Comparison of ENCODE assay signal across 9 mouse cellular contexts in genomic region chr8:24374503-24374902, GRCm38 (mm10).
DNase-seq lines count a peak whose midpoint lies in the region; ATAC-seq and TF ChIP-seq lines count a peak whose summit lies in the region.
"Had no signal": no experiment of that assay in that cellular context is flagged by ENCODE, and none has a peak within 500 bp of the region (broad histone marks: within the 10 kb centered on the region; RNA-seq: fewer than 3 reads in every experiment).

No protein-coding gene starts in this region.

- no peaks in the 10 kb centered on the region for H3K9me3 ChIP-seq in heart, postnatal 0 days (replicated peaks; ENCODE audit: control insufficient read depth, low read length)
- no peaks in the 10 kb centered on the region for H3K9me3 ChIP-seq in liver, embryonic 14.5 days (ENCODE audit: control insufficient read depth, low read length)
- no peaks in the 10 kb centered on the region for H3K9me3 ChIP-seq in liver, embryonic 11.5 days (ENCODE audit: control insufficient read depth, low read length)
- H3K9me3 ChIP-seq in ES-Bruce4 (replicated peaks; ENCODE audit: control insufficient read depth, insufficient read depth, low read length, poor library complexity, severe bottlenecking): peaks cover 10% of the 10 kb centered on the region; the same call in 1 of the 2 replicates
- H3K9me3 ChIP-seq in neural tube, embryonic 15.5 days (replicated peaks): no peaks in the 10 kb centered on the region
- H3K9me3 ChIP-seq: midbrain, embryonic 10.5 days had no signal

- no peak for TF ChIP-seq EP300 in heart, postnatal 0 days (IDR thresholded peaks at IDR 0.05; ENCODE audit: low read depth)
- no peak for TF ChIP-seq EP300 in liver, embryonic 14.5 days (IDR thresholded peaks at IDR 0.05; ENCODE audit: low read depth)
- no peak for TF ChIP-seq EP300 in ES-Bruce4 (IDR thresholded peaks at IDR 0.05; ENCODE audit: insufficient read depth, low read depth, low read length)

- peak; percentile 21 for TF ChIP-seq CTCF in heart, postnatal 0 days (IDR thresholded peaks at IDR 0.05; ENCODE audit: low read depth)
- TF ChIP-seq CTCF in liver, embryonic 14.5 days (IDR thresholded peaks at IDR 0.05; ENCODE audit: low read depth): peak; percentile 15; the same call in 1 of the 2 replicates
- peak; percentile 55 for TF ChIP-seq CTCF in ES-Bruce4 (IDR thresholded peaks at IDR 0.05; ENCODE audit: low read depth, low read length)

- DNase-seq in heart, postnatal 0 days (ENCODE audit: low spot score): no peak
- DNase-seq in heart, adult 8-10 months (ENCODE audit: low spot score): no peak
- DNase-seq in liver, embryonic 14.5 days (ENCODE audit: low read depth in 3 of 3, low spot score in 3 of 3): no peak
- DNase-seq in liver, embryonic 11.5 days (ENCODE audit: low spot score): no peak
- peak; percentile 16 for DNase-seq in NIH3T3 (ENCODE audit: low read depth)

- H3K4me2 ChIP-seq in heart, postnatal 0 days (ENCODE audit: low read depth, low read length): no peak overlapping the region
- no peak overlapping the region for H3K4me2 ChIP-seq in liver, embryonic 14.5 days (ENCODE audit: low read depth)
- no peak overlapping the region for H3K4me2 ChIP-seq in liver, embryonic 11.5 days
- H3K4me2 ChIP-seq in neural tube, embryonic 15.5 days: no peak overlapping the region

- no peak overlapping the region for H3K4me3 ChIP-seq in heart, postnatal 0 days (ENCODE audit: low read depth, low read length)
- H3K4me3 ChIP-seq in liver, embryonic 14.5 days (ENCODE audit: insufficient read depth in 1 of 2, low read depth in 2 of 2, low read length in 2 of 2): no peak overlapping the region
- no peak overlapping the region for H3K4me3 ChIP-seq in liver, embryonic 11.5 days (ENCODE audit: low read depth, low read length)
- no peak overlapping the region for H3K4me3 ChIP-seq in ES-Bruce4 (ENCODE audit: low read depth, low read length)
- no peak overlapping the region for H3K4me3 ChIP-seq in neural tube, embryonic 15.5 days (replicated peaks)
- H3K4me3 ChIP-seq: midbrain, embryonic 10.5 days had no signal

- no peaks in the 10 kb centered on the region for H3K36me3 ChIP-seq in heart, postnatal 0 days (replicated peaks; ENCODE audit: control insufficient read depth, insufficient read depth, low read length)
- no peaks in the 10 kb centered on the region for H3K36me3 ChIP-seq in liver, embryonic 14.5 days (replicated peaks; ENCODE audit: control insufficient read depth, insufficient read depth, low read depth)
- no peaks in the 10 kb centered on the region for H3K36me3 ChIP-seq in liver, embryonic 11.5 days (ENCODE audit: control insufficient read depth, insufficient read depth, low read length)
- no peaks in the 10 kb centered on the region for H3K36me3 ChIP-seq in ES-Bruce4 (ENCODE audit: control insufficient read depth, insufficient read depth, low read length, poor library complexity, severe bottlenecking)
- no peaks in the 10 kb centered on the region for H3K36me3 ChIP-seq in neural tube, embryonic 15.5 days
- H3K36me3 ChIP-seq: midbrain, embryonic 10.5 days had no signal

- no peak overlapping the region for H3K27ac ChIP-seq in heart, postnatal 0 days (ENCODE audit: low read depth)
- no peak overlapping the region for H3K27ac ChIP-seq in liver, embryonic 14.5 days
- H3K27ac ChIP-seq in liver, embryonic 11.5 days (ENCODE audit: low read depth, low read length): no peak overlapping the region
- H3K27ac ChIP-seq in ES-Bruce4 (ENCODE audit: insufficient read depth, low read length): no peak overlapping the region
- no peak overlapping the region for H3K27ac ChIP-seq in neural tube, embryonic 15.5 days (replicated peaks)
- H3K27ac ChIP-seq: midbrain, embryonic 10.5 days had no signal

- no peak for TF ChIP-seq POLR2A in ES-Bruce4 (IDR thresholded peaks at IDR 0.05; ENCODE audit: insufficient read depth, low read length)

- H3K4me1 ChIP-seq in heart, postnatal 0 days (ENCODE audit: control insufficient read depth, insufficient read depth): no peaks in the 10 kb centered on the region
- H3K4me1 ChIP-seq in liver, embryonic 14.5 days (replicated peaks; ENCODE audit: control insufficient read depth in 2 of 2, insufficient read depth in 2 of 2, low read length in 1 of 2): no peaks in the 10 kb centered on the region
- no peaks in the 10 kb centered on the region for H3K4me1 ChIP-seq in liver, embryonic 11.5 days (replicated peaks; ENCODE audit: control insufficient read depth, insufficient read depth, low read length)
- no peaks in the 10 kb centered on the region for H3K4me1 ChIP-seq in ES-Bruce4 (ENCODE audit: control insufficient read depth, insufficient read depth, low read length)
- no peaks in the 10 kb centered on the region for H3K4me1 ChIP-seq in neural tube, embryonic 15.5 days

- no peaks in the 10 kb centered on the region for H3K27me3 ChIP-seq in heart, postnatal 0 days (ENCODE audit: control insufficient read depth, insufficient read depth, low read length)
- no peaks in the 10 kb centered on the region for H3K27me3 ChIP-seq in liver, embryonic 14.5 days (ENCODE audit: control insufficient read depth, insufficient read depth, low read length)
- H3K27me3 ChIP-seq in liver, embryonic 11.5 days (replicated peaks; ENCODE audit: control insufficient read depth, insufficient read depth, low read length): no peaks in the 10 kb centered on the region
- no peaks in the 10 kb centered on the region for H3K27me3 ChIP-seq in ES-Bruce4 (ENCODE audit: control insufficient read depth, insufficient read depth, low read length, poor library complexity, severe bottlenecking)
- H3K27me3 ChIP-seq in neural tube, embryonic 15.5 days (replicated peaks): no peaks in the 10 kb centered on the region
- H3K27me3 ChIP-seq: CH12.LX had no signal

- no peak overlapping the region for H3K9ac ChIP-seq in heart, postnatal 0 days (replicated peaks; ENCODE audit: low read depth, low read length)
- H3K9ac ChIP-seq in liver, embryonic 14.5 days (replicated peaks): no peak overlapping the region
- H3K9ac ChIP-seq in liver, embryonic 11.5 days (ENCODE audit: low read depth, low read length): no peak overlapping the region
- no peak overlapping the region for H3K9ac ChIP-seq in ES-Bruce4 (ENCODE audit: low read depth, poor library complexity, severe bottlenecking)
- H3K9ac ChIP-seq in neural tube, embryonic 15.5 days (replicated peaks): no peak overlapping the region

- WGBS in heart, postnatal 0 days: 71% methylated on average over 1 of the region's 1 CpGs
- WGBS in liver, embryonic 14.5 days (ENCODE audit: insufficient replicate concordance): 54% methylated on average over 1 of the region's 1 CpGs
- 72% methylated on average over 1 of the region's 1 CpGs for WGBS in liver, embryonic 11.5 days
- WGBS in neural tube, embryonic 15.5 days: 92% methylated on average over 1 of the region's 1 CpGs

- ATAC-seq in heart, postnatal 0 days (ENCODE audit: insufficient read depth, low read depth): no peak
- no peak for ATAC-seq in liver, embryonic 14.5 days (ENCODE audit: insufficient read depth)
- no peak for ATAC-seq in liver, embryonic 11.5 days (replicated peaks; ENCODE audit: low FRiP score)
- no peak for ATAC-seq in neural tube, embryonic 15.5 days (ENCODE audit: low FRiP score)
